Mouse (Mus musculus): ENCODE measurements at regions not wholly inside any gene's neighbourhood (a gene's known extent, or its start where the extent isn't known, plus 50 kb on each side); places are given as distances from the start of the nearest gene placed in this dataset.

DNA sequence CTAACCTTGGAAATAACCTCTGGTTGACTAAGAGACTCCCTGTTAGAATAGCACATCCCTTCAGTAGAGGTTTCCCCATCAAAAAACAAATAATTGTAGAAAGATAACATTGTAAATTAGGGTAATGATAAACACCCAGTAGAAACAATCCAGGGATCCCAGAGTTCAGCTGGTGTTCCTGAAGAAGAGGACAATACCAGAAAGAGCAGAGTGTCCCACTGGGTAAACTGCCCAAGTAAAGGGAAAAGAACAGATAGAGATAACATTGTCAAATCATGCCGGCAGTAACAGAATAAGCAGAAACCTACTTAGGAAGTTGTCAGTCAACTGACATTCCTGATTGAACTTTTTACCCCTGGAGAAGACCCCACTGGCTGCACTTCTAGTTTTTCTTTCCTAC is 440.1 kb downstream of the Cdh11 start:
- no peak overlapping the region for H3K9ac ChIP-seq (ENCODE audit: low read depth, low read length)
- H3K4me2 ChIP-seq (ENCODE audit: low read depth, low read length) = no peak overlapping the region
- 61% methylated on average over 1 of the region's 1 CpGs for WGBS
- no peak overlapping the region for H3K4me3 ChIP-seq (ENCODE audit: low read depth, low read length)
- H3K36me3 ChIP-seq (ENCODE audit: control insufficient read depth, insufficient read depth, low read length) = no peaks in the 10 kb centered on the region
- ATAC-seq (ENCODE audit: low read depth) = no peak
- H3K4me1 ChIP-seq (ENCODE audit: control insufficient read depth, insufficient read depth, low read length) = no peaks in the 10 kb centered on the region
- no peaks in the 10 kb centered on the region for H3K9me3 ChIP-seq (ENCODE audit: control insufficient read depth, low read length)
- H3K27ac ChIP-seq (replicated peaks; ENCODE audit: low read depth, low read length) = no peak overlapping the region
- H3K27me3 ChIP-seq (replicated peaks; ENCODE audit: control insufficient read depth, insufficient read depth, low read length) = no peaks in the 10 kb centered on the region
- DNase-seq (ENCODE audit: low spot score) = no peak

DNA sequence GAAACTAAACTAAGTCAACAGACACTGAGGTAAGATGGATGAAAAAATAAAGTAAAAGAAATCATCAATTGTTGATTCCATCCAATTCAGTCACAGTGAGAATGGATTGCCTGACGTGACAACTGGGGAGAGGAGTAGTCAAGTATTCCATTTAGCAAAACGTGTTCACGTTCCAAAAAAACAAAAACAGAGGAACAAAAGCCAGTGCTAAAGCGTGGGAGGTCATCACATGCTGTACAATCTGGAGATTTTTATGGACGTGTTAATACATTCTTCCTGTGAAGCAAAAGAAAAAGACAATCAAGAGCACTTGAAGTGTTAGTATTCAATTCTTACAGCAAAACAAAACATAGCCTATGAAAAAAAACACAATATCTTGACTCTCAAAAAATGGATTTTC is 452.9 kb downstream of the Cdh11 start:
- H3K4me3 ChIP-seq (ENCODE audit: low read depth, low read length) = no peak overlapping the region
- no peaks in the 10 kb centered on the region for H3K27me3 ChIP-seq (replicated peaks; ENCODE audit: control insufficient read depth, insufficient read depth, low read length)
- DNase-seq (ENCODE audit: low spot score) (no peak), ATAC-seq (ENCODE audit: low read depth) (no peak)
- no peak overlapping the region for H3K4me2 ChIP-seq (ENCODE audit: low read depth, low read length)
- 69% methylated on average over 5 of the region's 5 CpGs for WGBS
- H3K27ac ChIP-seq (replicated peaks; ENCODE audit: low read depth, low read length) = no peak overlapping the region
- no peaks in the 10 kb centered on the region for H3K36me3 ChIP-seq (ENCODE audit: control insufficient read depth, insufficient read depth, low read length)
- H3K9me3 ChIP-seq (ENCODE audit: control insufficient read depth, low read length) = no peaks in the 10 kb centered on the region
- no peaks in the 10 kb centered on the region for H3K4me1 ChIP-seq (ENCODE audit: control insufficient read depth, insufficient read depth, low read length)
- H3K9ac ChIP-seq (ENCODE audit: low read depth, low read length) = no peak overlapping the region

- WGBS = 57% methylated on average over 4 of the region's 4 CpGs
- H3K4me3 ChIP-seq (ENCODE audit: low read depth, low read length) = no peak overlapping the region
- H3K9ac ChIP-seq (ENCODE audit: low read depth, low read length) = no peak overlapping the region
- no peaks in the 10 kb centered on the region for H3K4me1 ChIP-seq (ENCODE audit: control insufficient read depth, insufficient read depth, low read length)
- no peaks in the 10 kb centered on the region for H3K9me3 ChIP-seq (ENCODE audit: control insufficient read depth, low read length)
- DNase-seq (ENCODE audit: low spot score) (peak; percentile 18), ATAC-seq (ENCODE audit: low read depth) (no peak)
- no peak overlapping the region for H3K4me2 ChIP-seq (ENCODE audit: low read depth, low read length)
- no peaks in the 10 kb centered on the region for H3K36me3 ChIP-seq (ENCODE audit: control insufficient read depth, insufficient read depth, low read length)
- no peak overlapping the region for H3K27ac ChIP-seq (replicated peaks; ENCODE audit: low read depth, low read length)
- H3K27me3 ChIP-seq (replicated peaks; ENCODE audit: control insufficient read depth, insufficient read depth, low read length) = no peaks in the 10 kb centered on the region
These were observed 454.3 kb downstream of the Cdh11 start for GRCm38 (mm10) chr8:102331151-102331550.

DNA sequence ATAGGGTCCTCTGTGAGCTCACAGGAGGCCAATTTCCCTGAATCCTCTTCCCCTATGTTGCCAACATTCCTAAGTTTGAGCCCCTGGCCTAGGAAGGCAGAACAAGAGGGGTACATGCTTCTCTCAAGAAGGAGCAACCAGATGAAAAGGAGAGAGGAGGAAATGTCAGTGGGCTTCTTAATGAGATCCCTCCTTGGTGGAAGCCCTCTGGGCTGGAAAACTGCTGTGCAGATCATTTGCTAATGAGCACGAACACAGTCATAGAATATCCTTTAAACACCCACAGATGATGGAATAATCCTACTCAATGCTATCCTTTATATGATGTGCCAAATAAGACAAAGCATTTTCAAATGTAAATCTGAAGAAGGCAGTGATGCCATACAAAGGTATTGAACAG is 455.5 kb downstream of the Cdh11 start:
- H3K9me3 ChIP-seq (ENCODE audit: control insufficient read depth, low read length) = no peaks in the 10 kb centered on the region
- H3K4me1 ChIP-seq (ENCODE audit: control insufficient read depth, insufficient read depth, low read length) = no peaks in the 10 kb centered on the region
- no peaks in the 10 kb centered on the region for H3K27me3 ChIP-seq (replicated peaks; ENCODE audit: control insufficient read depth, insufficient read depth, low read length)
- H3K27ac ChIP-seq (replicated peaks; ENCODE audit: low read depth, low read length) = no peak overlapping the region
- no peak overlapping the region for H3K4me3 ChIP-seq (ENCODE audit: low read depth, low read length)
- H3K36me3 ChIP-seq (ENCODE audit: control insufficient read depth, insufficient read depth, low read length) = no peaks in the 10 kb centered on the region
- H3K4me2 ChIP-seq (ENCODE audit: low read depth, low read length) = no peak overlapping the region
- 30% methylated on average over 1 of the region's 1 CpGs for WGBS
- DNase-seq (ENCODE audit: low spot score) (no peak), ATAC-seq (ENCODE audit: low read depth) (no peak)
- no peak overlapping the region for H3K9ac ChIP-seq (ENCODE audit: low read depth, low read length)

Measured in embryonic facial prominence, embryonic 14.5 days (tissue).